Mouse (Mus musculus): ENCODE data around the gene Ero1l. TPM values are rescaled to one million over a fixed set of nuclear protein-coding genes. Genes with fewer than 3 reads are reported as not detected.

The Ero1l gene
- total RNA-seq, 2 experiments from 2014 or later, result 25.7 to 25.8 TPM

DNA sequence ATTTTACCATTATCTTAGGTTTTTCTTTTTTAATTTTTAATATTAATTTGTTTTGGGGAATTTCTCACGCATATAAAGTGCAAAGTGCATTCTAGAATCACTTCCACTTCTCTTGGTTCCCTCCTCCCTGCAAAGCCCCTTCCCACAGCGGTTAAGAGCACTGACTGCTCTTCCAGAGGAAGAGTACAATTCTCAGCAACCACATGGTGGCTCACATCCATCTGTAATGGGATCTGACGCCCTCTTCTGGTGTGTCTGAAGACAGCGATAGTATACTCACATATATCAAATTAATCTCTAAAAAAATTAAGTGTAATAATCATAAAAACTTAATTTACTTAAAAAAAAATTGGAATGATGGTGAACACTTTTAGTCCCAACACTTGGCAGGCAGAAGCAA, 14.2 kb downstream of the Ero1l start:
- DNase-seq, result no peak

GRCm38 (mm10) chr14:45303939-45304338, 14.6 kb downstream of the Ero1l start:
- DNase-seq, result no peak

GRCm38 (mm10) chr14:45291608-45292007, 27.0 kb downstream of the Ero1l start:
- no peak for DNase-seq

- no peak for DNase-seq
Measured at GRCm38 (mm10) chr14:45282066-45282465, 36.5 kb downstream of the Ero1l start.

- no peak for DNase-seq
Measured at GRCm38 (mm10) chr14:45275816-45276215, 42.8 kb downstream of the Ero1l start.

DNA sequence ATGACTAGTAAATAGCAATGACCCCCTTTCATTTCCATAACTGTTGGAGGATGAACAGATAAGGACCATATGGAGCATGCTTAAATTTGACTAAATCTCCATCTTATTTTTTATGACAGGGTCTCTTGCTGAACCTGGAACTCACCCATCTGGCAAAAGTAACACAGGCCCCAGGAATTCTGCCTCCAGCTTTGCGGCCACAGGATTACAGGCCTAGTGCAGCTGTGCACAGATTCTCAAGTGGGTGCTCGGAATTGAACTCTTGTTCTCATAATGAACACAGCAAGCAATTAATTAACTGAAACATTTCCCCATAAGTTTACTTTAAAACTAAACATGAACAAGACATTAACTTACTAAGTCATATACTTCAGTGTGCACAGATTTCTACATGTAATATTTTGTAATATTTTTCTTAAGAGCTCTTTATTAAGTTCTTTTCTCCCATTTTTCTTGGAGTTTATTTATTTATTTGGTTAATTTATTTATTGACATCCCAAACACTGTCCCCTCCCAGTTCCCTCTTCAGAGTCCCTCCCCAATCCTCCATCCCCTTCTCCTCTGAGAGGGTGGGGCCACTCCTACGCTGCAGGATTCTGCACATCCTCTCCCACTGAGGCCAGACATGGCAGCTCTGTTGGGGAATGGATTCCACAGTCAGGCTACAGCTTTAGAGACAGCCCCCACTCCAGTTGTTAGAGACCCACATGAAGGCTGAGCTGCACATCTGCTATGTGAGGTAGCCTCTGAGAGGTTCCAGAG, 54.6 kb downstream of the Ero1l start:
- no peak for DNase-seq

DNA sequence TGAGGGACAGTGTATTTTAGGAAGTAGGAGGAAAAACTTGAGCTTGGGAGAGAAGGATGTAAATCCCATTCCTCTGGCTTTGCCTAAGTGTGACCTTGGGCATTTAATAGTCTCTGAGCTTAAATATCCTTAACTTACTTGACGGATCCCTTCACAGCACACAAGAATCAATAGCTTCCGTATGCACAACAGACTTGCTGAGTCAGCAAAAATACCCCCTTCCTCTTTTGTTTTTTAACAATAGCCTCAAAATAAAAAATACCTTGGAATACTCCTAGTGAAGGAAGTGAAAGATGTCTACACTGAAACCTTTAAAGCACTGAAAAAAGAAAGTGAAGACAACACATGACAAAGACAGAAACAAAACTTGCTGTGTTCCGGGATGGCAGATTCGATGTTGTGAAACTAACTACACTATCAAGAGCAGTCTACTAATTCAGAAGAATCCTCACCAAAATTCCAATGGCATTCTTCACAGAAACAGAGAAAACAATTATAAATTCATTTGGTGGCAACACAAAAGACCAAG, 67.0 kb downstream of the Ero1l start:
- DNase-seq, result no peak

GRCm38 (mm10) chr14:45241613-45242012, 77.0 kb downstream of the Ero1l start:
- DNase-seq, result no peak

DNA sequence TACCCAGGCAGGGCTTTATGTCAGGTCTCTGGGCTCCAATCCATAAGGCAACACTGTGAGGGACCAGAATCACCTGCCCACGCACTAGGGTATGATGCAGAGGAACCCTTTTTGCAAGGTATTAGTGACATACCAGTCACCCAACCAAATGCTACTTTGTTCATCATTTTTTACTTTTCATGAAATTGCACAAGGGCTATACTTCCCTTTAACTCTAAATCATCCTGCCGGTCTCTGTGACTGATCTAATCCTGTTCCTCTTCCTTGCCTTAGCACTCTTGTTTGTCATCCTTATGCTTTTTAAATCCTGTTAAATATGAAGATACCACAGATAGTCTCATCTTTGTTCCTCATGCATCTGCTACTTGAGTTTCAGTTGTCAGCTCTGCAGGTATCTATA, 79.5 kb downstream of the Ero1l start:
- no peak for DNase-seq

Other genes with a start within 250 kb of the Ero1l start
- gene Gpr137c, start 99.1 kb downstream of the Ero1l start, total RNA-seq (2021), result 1 to 10 TPM; 4.9 to 5.5 TPM
- 10 to 100 TPM; 12.0 to 13.0 TPM for gene Txndc16, start 98.4 kb downstream of the Ero1l start, total RNA-seq (2021)
- gene Psmc6, start 11.0 kb upstream of the Ero1l start, total RNA-seq (2021), result 100 to 1,000 TPM; 117 to 118 TPM
- gene Styx, start 32.3 kb upstream of the Ero1l start, total RNA-seq (2021), result 10 to 100 TPM; 45.4 to 57.1 TPM
- 10 to 100 TPM; 11.3 to 15.5 TPM for gene Gnpnat1, start 86.1 kb upstream of the Ero1l start, total RNA-seq (2021)
- 100 to 1,000 TPM; 311 to 341 TPM for gene Fermt2, start 211.3 kb upstream of the Ero1l start, total RNA-seq (2021)

Data from heart, postnatal 4 days (tissue).